Mouse (Mus musculus): Measurements from ENCODE around the gene Lrp8.
A peak's percentile ranks its signal among the peaks of the same experiment; 100 is the strongest.

Gene Lrp8

DNA sequence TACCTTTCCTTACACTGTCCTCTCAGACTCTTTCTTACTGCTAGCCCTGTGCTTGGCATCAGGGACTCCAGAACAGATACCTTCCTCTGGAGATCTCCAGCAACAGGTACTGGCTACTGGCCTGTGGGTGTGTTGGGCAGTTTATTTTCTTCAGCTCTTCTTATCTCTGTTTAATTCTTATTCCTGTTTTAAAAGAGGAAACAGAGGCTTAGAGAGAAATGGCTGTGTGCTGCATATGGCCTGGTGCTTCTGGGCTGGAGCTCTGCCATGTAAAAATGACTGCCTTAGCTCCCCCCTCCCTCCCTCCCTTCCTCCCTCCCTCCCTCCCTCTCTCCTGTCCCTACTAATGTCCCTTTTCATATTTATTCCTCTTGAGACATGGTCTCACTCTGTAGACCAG, 6.6 kb downstream of the Lrp8 start:
- no peak for DNase-seq

DNA sequence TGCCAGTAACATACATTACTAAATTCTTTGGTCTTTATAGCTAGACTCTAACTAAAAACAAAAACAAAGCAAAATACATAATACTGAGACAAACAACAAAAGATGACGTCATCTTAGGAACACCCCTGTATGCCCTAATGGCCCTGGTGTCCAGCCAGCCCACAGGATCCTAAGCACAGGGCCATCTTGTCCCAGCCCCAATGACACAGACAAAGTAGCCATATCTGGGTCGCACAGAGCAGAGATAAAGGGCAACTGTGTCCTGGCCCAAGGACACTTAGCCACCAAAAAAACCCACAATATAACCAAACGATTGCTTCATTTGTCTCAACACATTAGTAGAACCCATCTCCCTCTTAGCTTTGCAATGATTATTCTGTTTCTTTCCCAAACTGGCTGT, 8.9 kb downstream of the Lrp8 start:
- DNase-seq: no peak

- no peak for DNase-seq
Observed at GRCm38 (mm10) chr4:107811716-107812330, 9.8 kb downstream of the Lrp8 start.

- no peak for DNase-seq
Observed at GRCm38 (mm10) chr4:107812336-107812735, 10.3 kb downstream of the Lrp8 start.

GRCm38 (mm10) chr4:107816459-107816858, 14.4 kb downstream of the Lrp8 start:
- DNase-seq: no peak

GRCm38 (mm10) chr4:107817463-107817862, 15.4 kb downstream of the Lrp8 start:
- DNase-seq: no peak

DNA sequence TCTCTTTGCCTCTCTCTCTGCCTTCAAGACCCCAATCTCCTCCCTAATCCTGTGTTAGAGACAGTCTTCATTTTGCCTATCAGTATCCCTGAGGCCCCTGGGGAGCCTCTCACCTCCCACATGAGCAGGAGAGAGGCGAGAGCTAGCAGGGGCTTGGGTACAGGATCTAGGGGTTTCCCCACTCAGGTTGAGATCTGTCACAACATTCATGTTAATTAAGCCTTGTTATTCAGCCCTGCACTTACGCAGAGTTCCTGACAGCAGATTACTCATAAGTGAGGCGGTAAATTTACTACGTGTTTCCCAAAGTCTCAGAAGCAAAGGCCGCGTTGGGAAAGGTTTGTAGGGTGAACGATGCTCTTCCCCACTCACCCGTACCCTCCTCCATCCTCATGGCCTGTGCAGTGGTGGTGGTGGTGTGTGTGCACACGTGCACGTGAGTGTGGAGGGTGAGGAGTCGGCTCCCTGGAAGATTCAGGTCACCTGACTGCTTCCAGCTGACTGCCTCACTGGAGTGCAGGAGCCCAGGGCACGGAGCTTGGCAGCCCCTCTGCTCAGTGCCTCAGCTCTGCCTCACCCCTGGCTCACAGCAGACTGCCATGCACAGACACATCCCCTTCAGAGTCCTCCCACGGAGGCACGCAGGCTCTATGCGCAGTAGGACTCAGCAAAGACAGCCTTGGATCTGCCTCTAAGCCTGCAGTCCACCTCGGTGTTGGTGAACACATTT, 18.1 kb downstream of the Lrp8 start:
- DNase-seq: no peak

DNA sequence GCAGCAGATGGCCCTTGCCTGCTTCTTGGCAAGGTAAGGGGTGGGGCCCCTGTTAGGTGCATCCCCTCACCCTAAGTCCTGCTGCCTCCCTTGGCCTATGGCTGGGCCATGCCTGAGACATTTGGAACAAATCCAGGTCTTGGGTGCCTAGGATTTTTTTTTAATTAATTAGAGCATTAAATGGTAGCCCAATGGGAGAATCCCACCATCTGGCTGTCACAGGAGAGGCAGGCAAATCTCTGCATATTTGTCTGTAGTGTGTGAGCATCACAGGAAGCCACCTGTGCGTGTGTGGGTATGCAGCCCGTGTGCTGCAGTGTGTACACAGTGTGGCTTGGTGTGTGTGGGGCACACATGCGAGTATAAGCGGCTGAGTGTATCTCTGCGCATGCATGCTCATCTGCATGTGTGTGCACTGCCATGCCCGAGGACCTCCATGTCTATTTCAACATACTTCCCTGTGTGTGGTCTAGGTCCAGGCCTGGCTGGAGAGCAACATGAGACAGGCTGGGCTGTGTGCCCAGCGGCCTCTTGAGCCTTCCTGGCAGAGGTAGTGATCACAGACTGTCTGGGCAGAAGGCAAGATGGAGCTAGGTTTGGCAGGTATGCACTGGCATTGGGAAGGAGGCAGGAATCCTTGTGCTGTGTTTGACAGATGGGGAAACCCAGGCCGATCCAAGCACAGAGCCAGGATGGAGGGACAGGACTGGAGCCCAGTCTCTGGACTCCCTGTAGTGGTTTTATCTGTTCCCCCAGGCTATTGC, 19.0 kb downstream of the Lrp8 start:
- DNase-seq: no peak

DNA sequence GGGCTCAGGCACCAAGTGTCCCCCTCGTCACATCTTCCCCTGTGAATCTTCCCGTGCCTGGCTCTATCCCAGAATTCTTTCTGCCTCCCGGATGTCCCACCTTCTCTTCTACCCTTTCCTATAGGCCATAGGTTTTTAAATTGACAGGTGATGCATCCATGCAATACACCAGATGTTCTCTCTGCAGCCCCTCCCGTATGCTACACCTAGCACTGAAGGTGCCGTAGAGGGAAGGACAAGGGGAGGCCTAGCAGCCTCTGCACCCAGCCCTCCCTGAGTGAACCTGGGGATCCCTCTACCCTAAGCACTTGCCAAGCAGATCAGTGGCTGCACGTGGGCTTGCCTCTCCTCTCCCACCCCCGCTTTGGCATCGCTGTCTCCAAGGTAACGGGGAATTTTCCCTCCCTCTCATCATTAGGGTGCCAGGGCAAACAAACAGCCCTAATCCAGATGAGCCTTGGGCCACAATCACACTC, 20.9 kb downstream of the Lrp8 start:
- DNase-seq: no peak

- peak; percentile 56 for DNase-seq
Observed at GRCm38 (mm10) chr4:107823511-107823910, 21.4 kb downstream of the Lrp8 start.

DNA sequence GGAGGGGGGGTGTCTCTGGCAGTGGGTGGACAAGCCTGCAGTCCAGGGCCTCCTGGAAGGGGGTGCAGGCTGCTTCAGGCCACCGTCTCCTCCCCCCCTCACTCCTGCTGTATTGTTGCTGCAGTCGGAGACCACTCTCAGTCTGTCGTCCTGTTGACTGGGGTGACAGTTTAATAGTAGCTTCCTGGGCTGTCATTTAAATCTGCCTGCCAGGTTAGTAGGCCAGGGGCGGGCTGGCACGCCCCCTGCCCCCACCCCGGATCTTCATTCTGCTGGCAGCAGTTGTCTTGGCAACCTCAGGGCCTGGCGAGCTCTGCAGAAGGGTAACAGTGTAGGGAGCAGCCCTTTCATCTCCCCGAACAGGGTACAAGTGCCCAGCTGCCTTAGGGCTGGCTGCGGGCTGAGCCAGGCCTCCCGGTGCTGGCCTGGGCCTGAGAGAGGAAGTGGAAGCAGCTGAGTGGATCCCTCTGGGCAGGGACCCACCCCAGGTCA, 26.7 kb downstream of the Lrp8 start:
- peak; percentile 57 for DNase-seq

DNA sequence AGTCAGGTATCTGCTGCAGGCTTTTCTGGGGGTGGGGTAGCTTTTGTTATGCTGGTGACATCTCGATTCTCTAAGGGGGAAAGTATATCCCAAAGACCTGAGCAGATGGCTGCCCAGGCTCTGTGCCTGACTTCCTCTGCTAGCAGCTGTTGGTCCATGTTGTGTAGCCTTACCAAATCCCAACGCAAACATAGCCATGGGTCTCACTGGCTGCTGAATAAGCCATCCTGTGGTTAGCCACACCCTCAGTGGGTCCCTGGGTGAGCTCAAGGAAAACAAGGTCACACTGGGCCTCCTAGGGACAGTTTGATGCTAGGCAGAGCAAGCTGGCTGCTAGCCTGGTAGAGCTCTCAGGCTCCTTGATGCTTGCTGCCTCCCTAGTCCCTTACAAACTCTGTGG, 27.6 kb downstream of the Lrp8 start:
- no peak for DNase-seq

- DNase-seq: no peak
Observed at GRCm38 (mm10) chr4:107830189-107830588, 28.1 kb downstream of the Lrp8 start.

DNA sequence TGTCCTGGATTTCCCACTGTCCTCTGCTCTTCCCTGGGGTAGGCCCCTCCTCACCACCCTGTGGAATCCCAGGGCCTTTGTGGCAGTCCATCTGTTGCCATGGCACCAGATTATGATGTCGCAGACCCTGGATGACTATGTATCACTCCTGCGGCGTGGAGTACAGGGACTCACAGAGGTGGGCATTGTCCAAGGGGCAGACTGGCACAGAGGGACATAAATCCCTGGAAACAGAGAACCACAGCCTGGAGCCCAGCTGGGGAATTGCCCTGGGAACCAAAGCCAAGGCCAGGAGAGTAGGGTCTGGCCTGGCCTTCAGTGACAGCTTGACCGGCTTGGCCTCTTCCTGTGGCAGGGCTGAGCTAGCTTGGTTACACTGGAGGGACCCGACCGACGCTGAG, 28.8 kb downstream of the Lrp8 start:
- DNase-seq: peak; percentile 57

- DNase-seq: no peak
Observed at GRCm38 (mm10) chr4:107831678-107832077, 29.6 kb downstream of the Lrp8 start.

DNA sequence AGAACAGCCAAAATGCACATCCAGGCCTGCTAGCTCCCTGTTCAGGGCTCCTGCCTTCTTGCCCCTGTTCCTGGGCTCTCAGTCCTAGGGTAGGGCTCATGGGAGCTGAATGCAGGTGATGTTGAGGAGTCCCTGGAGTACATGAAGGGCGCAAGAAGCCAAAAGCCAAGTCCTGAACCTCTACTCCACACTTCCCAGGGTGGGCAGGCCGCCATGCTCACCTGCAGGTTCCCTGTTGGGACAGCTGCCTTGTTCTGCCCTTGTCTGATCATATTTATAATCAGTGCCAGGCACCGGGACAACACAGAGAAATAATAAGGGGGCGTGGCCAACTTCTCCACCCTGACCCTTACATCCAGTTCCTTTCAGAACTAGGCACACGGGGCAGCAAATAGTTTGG, 31.5 kb downstream of the Lrp8 start:
- DNase-seq: no peak

DNA sequence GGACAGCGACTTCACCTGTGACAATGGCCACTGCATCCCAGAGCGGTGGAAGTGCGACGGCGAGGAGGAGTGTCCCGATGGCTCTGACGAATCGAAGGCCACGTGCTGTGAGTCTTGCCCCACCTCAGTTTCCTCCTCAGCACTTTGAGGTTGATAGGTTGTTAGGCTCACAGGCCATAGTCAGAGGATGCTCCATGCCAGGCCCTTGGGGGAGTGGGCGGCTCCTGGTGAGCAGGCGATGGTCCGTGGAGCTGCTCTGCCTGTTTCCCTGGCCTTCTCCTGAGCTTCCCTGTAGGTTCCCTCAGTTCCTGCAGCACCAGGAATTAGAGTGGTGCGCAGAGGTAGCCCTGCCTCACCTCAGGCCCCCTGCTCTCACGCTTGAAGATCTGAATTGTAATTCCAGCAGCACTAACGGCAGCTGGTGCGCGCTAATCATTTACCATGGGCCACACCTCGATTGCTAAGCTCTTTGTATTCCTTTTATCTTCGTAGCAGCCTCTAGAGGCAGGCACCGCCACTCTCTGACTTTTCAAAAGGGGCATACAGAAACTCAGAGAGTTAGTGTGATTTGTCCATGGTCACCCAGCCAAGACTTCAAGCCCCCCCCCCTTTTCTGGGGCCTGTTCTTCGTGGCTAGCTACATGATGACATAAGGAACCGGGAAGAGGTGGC, 32.7 kb downstream of the Lrp8 start:
- peak; percentile 52 for DNase-seq

- peak; percentile 46 for DNase-seq
Observed at GRCm38 (mm10) chr4:107835508-107835909, 33.4 kb downstream of the Lrp8 start.

GRCm38 (mm10) chr4:107836758-107837157, 34.7 kb downstream of the Lrp8 start:
- DNase-seq: peak; percentile 73

DNA sequence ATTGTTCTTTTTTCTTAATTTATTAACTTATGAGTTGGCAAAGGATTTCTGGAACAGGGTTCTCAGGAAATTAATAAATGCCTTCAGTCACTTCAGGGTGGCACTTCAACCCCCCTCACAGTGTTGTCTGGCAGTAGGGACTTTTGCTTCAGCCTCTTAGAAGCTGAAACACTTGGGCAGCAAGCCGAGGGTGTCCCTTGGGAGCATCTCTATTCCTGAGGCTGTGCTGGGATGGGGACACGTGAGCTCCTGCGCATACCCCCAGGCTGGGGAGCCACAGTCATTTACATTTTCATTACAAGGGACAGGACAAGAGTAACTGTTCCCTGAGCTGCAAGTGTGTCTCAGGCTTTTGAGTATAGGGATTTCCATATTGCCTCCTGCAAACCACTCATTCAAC, 35.8 kb downstream of the Lrp8 start:
- DNase-seq: no peak

DNA sequence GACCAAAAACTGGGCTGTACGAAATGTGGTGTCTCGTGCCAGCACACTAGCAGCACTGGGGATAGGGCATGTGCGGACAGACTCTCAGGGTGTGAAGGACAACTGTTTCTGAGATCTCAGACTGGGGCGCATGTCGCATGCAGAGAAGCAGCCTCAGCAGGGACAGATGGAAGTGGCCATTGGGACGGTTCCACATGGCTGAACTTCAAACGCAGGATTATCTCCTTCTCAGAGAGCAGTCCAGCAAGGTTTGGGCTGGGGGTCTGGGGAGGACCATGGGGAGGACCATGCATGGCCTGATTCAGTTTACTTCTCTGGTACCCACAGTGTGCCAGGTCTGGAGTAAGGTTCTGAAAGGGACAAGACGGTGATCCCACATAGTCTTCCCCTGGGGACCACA, 41.6 kb downstream of the Lrp8 start:
- no peak for DNase-seq

DNA sequence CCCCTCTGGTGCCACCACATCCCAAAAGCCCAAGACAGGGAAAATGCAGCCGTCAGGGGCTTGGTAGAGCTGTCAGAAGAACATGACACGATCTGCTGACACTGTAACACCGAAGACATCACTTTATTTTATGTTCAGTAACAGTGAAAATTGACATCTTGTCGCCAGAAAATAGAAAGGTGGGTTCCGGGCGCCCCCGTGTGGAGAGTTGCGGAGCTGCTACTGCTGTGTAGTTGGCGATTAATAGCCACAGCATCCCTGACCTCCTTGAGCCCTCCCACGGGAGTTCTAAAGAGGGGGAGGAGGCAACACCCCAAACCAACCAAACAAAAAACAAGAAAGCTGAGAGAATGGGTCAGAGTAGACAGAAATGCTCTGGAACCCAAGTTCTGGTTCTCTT, 42.9 kb downstream of the Lrp8 start:
- peak; percentile 74 for DNase-seq

- no peak for DNase-seq
Observed at GRCm38 (mm10) chr4:107846795-107847194, 44.7 kb downstream of the Lrp8 start.
